Comparison of ENCODE assay signal across 26 mouse cellular contexts in genomic region chr3:78947183-78947582, GRCm38 (mm10).
DNase-seq lines count a peak whose midpoint lies in the region; ATAC-seq and TF ChIP-seq lines count a peak whose summit lies in the region.
"Had no signal": no experiment of that assay in that cellular context is flagged by ENCODE, and none has a peak within 500 bp of the region (broad histone marks: within the 10 kb centered on the region; RNA-seq: fewer than 3 reads in every experiment).

No protein-coding gene starts in this region.

- peak; percentile 63 for DNase-seq in MEL (ENCODE audit: low read depth, low spot score)
- no peak for DNase-seq in cerebellum, postnatal 4 days (ENCODE audit: low spot score in 2 of 2)
- no peak for DNase-seq in heart, adult 18-20 months
- DNase-seq in lung, postnatal 4 days = no peak
- DNase-seq: adrenal gland, adult 2 months; adrenal gland, postnatal 14 days; cerebellum, adult 11-12 months; cerebellum, adult 8-10 months; cerebellum, postnatal 10 days; cerebellum, postnatal 36 days; forebrain, postnatal 0 days; gastrocnemius, adult 2 months; gastrocnemius, postnatal 14 days; heart, adult 2 months; heart, postnatal 14 days; heart, postnatal 4 days had no signal

- H3K4me1 ChIP-seq in midbrain, embryonic 13.5 days (replicated peaks) = no peaks in the 10 kb centered on the region
- no peaks in the 10 kb centered on the region for H3K4me1 ChIP-seq in midbrain, embryonic 15.5 days
- peaks cover 4 to 10% of the 10 kb centered on the region in 2 experiments for H3K4me1 ChIP-seq in MEL (ENCODE audit: control insufficient read depth in 1 of 2, insufficient read depth in 2 of 2, low read length in 2 of 2)
- H3K4me1 ChIP-seq: embryonic facial prominence, embryonic 12.5 days; embryonic facial prominence, embryonic 15.5 days; heart, embryonic 10.5 days; intestine, embryonic 15.5 days had no signal

- no peaks in the 10 kb centered on the region for H3K36me3 ChIP-seq in midbrain, embryonic 13.5 days
- H3K36me3 ChIP-seq in midbrain, embryonic 15.5 days (replicated peaks) = no peaks in the 10 kb centered on the region
- peaks cover 0 to 13% of the 10 kb centered on the region in 2 experiments; a peak in 2 of 4 replicates for H3K36me3 ChIP-seq in MEL (ENCODE audit: control insufficient read depth in 1 of 2, insufficient read depth in 2 of 2, low read length in 2 of 2)
- H3K36me3 ChIP-seq: embryonic facial prominence, embryonic 12.5 days; embryonic facial prominence, embryonic 15.5 days; heart, embryonic 10.5 days; heart, embryonic 13.5 days; intestine, embryonic 15.5 days had no signal

- 0 out of 2 replicates have a peak, but pooled peaks have one; percentile 11 for ATAC-seq in midbrain, embryonic 13.5 days
- no peak for ATAC-seq in midbrain, embryonic 15.5 days (replicated peaks)
- ATAC-seq in megakaryocyte progenitor cell, adult 5-6 weeks (replicated peaks; ENCODE audit: poor library complexity) = peak; percentile 42; the same call in 1 of the 2 replicates
- ATAC-seq: forebrain, embryonic 14.5 days; forebrain, postnatal 0 days; hindbrain, embryonic 16.5 days; intestine, embryonic 15.5 days had no signal

- no peak overlapping the region for H3K4me2 ChIP-seq in midbrain, embryonic 13.5 days (replicated peaks)
- H3K4me2 ChIP-seq in midbrain, embryonic 15.5 days = no peak overlapping the region
- H3K4me2 ChIP-seq: embryonic facial prominence, embryonic 12.5 days; embryonic facial prominence, embryonic 15.5 days; heart, embryonic 13.5 days; intestine, embryonic 15.5 days had no signal

- no peak for TF ChIP-seq RAD21 in MEL (IDR thresholded peaks at IDR 0.05; ENCODE audit: low read depth, low read length)

- no peak for TF ChIP-seq CTCF in MEL (IDR thresholded peaks at IDR 0.05 in 2 of 3, conservative IDR thresholded peaks at IDR 0.05 in 1 of 3; ENCODE audit: control insufficient read depth in 1 of 3, insufficient read depth in 1 of 3, low read depth in 2 of 3, low read length in 3 of 3, poor library complexity in 1 of 3, severe bottlenecking in 1 of 3)

- no peak for TF ChIP-seq POLR2A in MEL (IDR thresholded peaks at IDR 0.05; ENCODE audit: control insufficient read depth in 1 of 2, insufficient read depth in 1 of 2, low read depth in 1 of 2, low read length in 2 of 2, poor library complexity in 1 of 2)

- no peak overlapping the region for H3K4me3 ChIP-seq in midbrain, embryonic 13.5 days (replicated peaks)
- no peak overlapping the region for H3K4me3 ChIP-seq in midbrain, embryonic 15.5 days
- H3K4me3 ChIP-seq in MEL (ENCODE audit: control insufficient read depth in 1 of 2, insufficient read depth in 1 of 2, low read depth in 2 of 2, low read length in 2 of 2) = peak overlapping the region; percentile 13 to 38; a peak in 2 of 4 replicates
- H3K4me3 ChIP-seq: embryonic facial prominence, embryonic 12.5 days; embryonic facial prominence, embryonic 15.5 days; gastrocnemius, adult 2 months; heart, adult 2 months; heart, embryonic 10.5 days; heart, embryonic 13.5 days; intestine, embryonic 15.5 days had no signal

- no peaks in the 10 kb centered on the region for H3K9me3 ChIP-seq in midbrain, embryonic 13.5 days
- no peaks in the 10 kb centered on the region for H3K9me3 ChIP-seq in midbrain, embryonic 15.5 days
- H3K9me3 ChIP-seq in MEL (replicated peaks; ENCODE audit: insufficient read depth, low read length) = no peaks in the 10 kb centered on the region
- H3K9me3 ChIP-seq: embryonic facial prominence, embryonic 12.5 days; embryonic facial prominence, embryonic 15.5 days; heart, embryonic 10.5 days; heart, embryonic 13.5 days; intestine, embryonic 15.5 days had no signal

- H3K79me2 ChIP-seq in MEL (ENCODE audit: control insufficient read depth, insufficient read depth, low read length, poor library complexity) = no peaks in the 10 kb centered on the region

- H3K9ac ChIP-seq in midbrain, embryonic 13.5 days (replicated peaks) = no peak overlapping the region
- H3K9ac ChIP-seq in midbrain, embryonic 15.5 days = no peak overlapping the region
- H3K9ac ChIP-seq in MEL (ENCODE audit: control insufficient read depth, low read depth, low read length, poor library complexity, severe bottlenecking) = 0 out of 2 replicates have a peak overlapping the region, but pooled peaks have one; percentile 2
- H3K9ac ChIP-seq: embryonic facial prominence, embryonic 12.5 days; embryonic facial prominence, embryonic 15.5 days; forebrain, postnatal 0 days; heart, embryonic 13.5 days; intestine, embryonic 15.5 days had no signal

- H3K27ac ChIP-seq in midbrain, embryonic 13.5 days = no peak overlapping the region
- H3K27ac ChIP-seq in midbrain, embryonic 15.5 days = no peak overlapping the region
- peak overlapping the region; percentile 72 for H3K27ac ChIP-seq in MEL (ENCODE audit: control insufficient read depth, low read depth, low read length)
- H3K27ac ChIP-seq: embryonic facial prominence, embryonic 12.5 days; embryonic facial prominence, embryonic 15.5 days; gastrocnemius, adult 2 months; heart, adult 2 months; heart, embryonic 10.5 days; heart, embryonic 13.5 days; intestine, embryonic 15.5 days had no signal

- peak; percentile 42 to 76 for TF ChIP-seq EP300 in MEL (IDR thresholded peaks at IDR 0.05; ENCODE audit: low read depth in 1 of 2, low read length in 2 of 2)

- H3K27me3 ChIP-seq in midbrain, embryonic 13.5 days = no peaks in the 10 kb centered on the region
- no peaks in the 10 kb centered on the region for H3K27me3 ChIP-seq in midbrain, embryonic 15.5 days (replicated peaks)
- H3K27me3 ChIP-seq in MEL (ENCODE audit: control insufficient read depth in 1 of 2, insufficient read depth in 2 of 2, low read length in 2 of 2) = no peaks in the 10 kb centered on the region
- H3K27me3 ChIP-seq: embryonic facial prominence, embryonic 12.5 days; embryonic facial prominence, embryonic 15.5 days; heart, embryonic 13.5 days; intestine, embryonic 15.5 days had no signal

- WGBS in midbrain, embryonic 13.5 days = 91% methylated on average over 9 of the region's 9 CpGs
- WGBS in midbrain, embryonic 15.5 days = 92% methylated on average over 9 of the region's 9 CpGs

TF ChIP-seq in MEL, 35 proteins besides CTCF, POLR2A, EP300 and RAD21:
- no peak for TF ChIP-seq MAZ (IDR thresholded peaks at IDR 0.05; ENCODE audit: low read depth, low read length)
- TF ChIP-seq USF1 (IDR thresholded peaks at IDR 0.05; ENCODE audit: low read depth, low read length) = no peak
- TF ChIP-seq ZMIZ1 (IDR thresholded peaks at IDR 0.05; ENCODE audit: low read depth, low read length) = no peak
- no peak for TF ChIP-seq MYB (IDR thresholded peaks at IDR 0.05; ENCODE audit: low read depth, low read length)
- no peak for TF ChIP-seq MAFK (IDR thresholded peaks at IDR 0.05; ENCODE audit: borderline replicate concordance, low read depth, low read length)
- no peak for TF ChIP-seq MAX (IDR thresholded peaks at IDR 0.05; ENCODE audit: low read length)
- no peak for TF ChIP-seq ZNF384 (IDR thresholded peaks at IDR 0.05; ENCODE audit: low read depth, low read length)
- TF ChIP-seq NRF1 (IDR thresholded peaks at IDR 0.05; ENCODE audit: insufficient read depth, low read depth, low read length, poor library complexity, severe bottlenecking) = no peak
- no peak for TF ChIP-seq TAL1 (IDR thresholded peaks at IDR 0.05; ENCODE audit: low read length)
- TF ChIP-seq CHD2 (IDR thresholded peaks at IDR 0.05; ENCODE audit: low read length) = no peak
- TF ChIP-seq MEF2A (IDR thresholded peaks at IDR 0.05; ENCODE audit: extremely low read depth, insufficient replicate concordance, low read depth, low read length, poor library complexity, severe bottlenecking) = no peak
- TF ChIP-seq ZC3H11A (IDR thresholded peaks at IDR 0.05; ENCODE audit: low read depth, low read length) = no peak
- no peak for TF ChIP-seq CHD1 (IDR thresholded peaks at IDR 0.05; ENCODE audit: low read depth, low read length)
- no peak for TF ChIP-seq JUND (IDR thresholded peaks at IDR 0.05; ENCODE audit: low read depth, low read length)
- no peak for TF ChIP-seq MXI1 (IDR thresholded peaks at IDR 0.05; ENCODE audit: low read depth, low read length)
- TF ChIP-seq TBP (IDR thresholded peaks at IDR 0.05; ENCODE audit: low read depth, low read length) = no peak
- peak; percentile 54 for TF ChIP-seq GATA1 (IDR thresholded peaks at IDR 0.05; ENCODE audit: low read depth, low read length)
- no peak for TF ChIP-seq GABPA (IDR thresholded peaks at IDR 0.05; ENCODE audit: low read depth, low read length)
- no peak for TF ChIP-seq USF2 (IDR thresholded peaks at IDR 0.05; ENCODE audit: borderline replicate concordance in 1 of 2, insufficient read depth in 1 of 2, low read depth in 1 of 2, low read length in 2 of 2)
- TF ChIP-seq POLR2AphosphoS2 (IDR thresholded peaks at IDR 0.05; ENCODE audit: low read length) = no peak
- peak; percentile 61 for TF ChIP-seq TCF12 (IDR thresholded peaks at IDR 0.05; ENCODE audit: low read depth, low read length)
- peak; percentile 30; the same call in 1 of the 2 replicates for TF ChIP-seq RCOR1 (IDR thresholded peaks at IDR 0.05; ENCODE audit: low read depth, low read length)
- TF ChIP-seq ETS1 (IDR thresholded peaks at IDR 0.05; ENCODE audit: low read depth, low read length) = 0 out of 2 replicates have a peak, but pooled peaks have one; percentile 26
- TF ChIP-seq SIN3A (IDR thresholded peaks at IDR 0.05; ENCODE audit: low read length) = peak; percentile 56; the same call in 1 of the 2 replicates
- no peak for TF ChIP-seq KAT2A (conservative IDR thresholded peaks at IDR 0.05; ENCODE audit: low read depth, low read length)
- no peak for TF ChIP-seq ZKSCAN1 (IDR thresholded peaks at IDR 0.05; ENCODE audit: low read depth, low read length)
- TF ChIP-seq POLR2AphosphoS5 (IDR thresholded peaks at IDR 0.05; ENCODE audit: borderline replicate concordance, low read depth, low read length) = no peak

Comparison
In these comparisons a context has a peak if more than half of its experiments do, and no peak if none do; other contexts are left out.
1. H3K4me3 ChIP-seq: peak in MEL (2 of 2); none in midbrain, embryonic 13.5 days (single experiment) and midbrain, embryonic 15.5 days (single experiment).